14 mouse cellular contexts compared by ENCODE assay signal in genomic region chr13:99549584-99549983, GRCm38 (mm10). TPM values are rescaled to one million over a fixed set of nuclear protein-coding genes. Genes with fewer than 3 reads are reported as not detected.
A peak's percentile ranks its signal among the peaks of the same experiment; 100 is the strongest.
DNase-seq lines count a peak whose midpoint lies in the region; ATAC-seq and TF ChIP-seq lines count a peak whose summit lies in the region.
"Had no signal": no experiment of that assay in that cellular context is flagged by ENCODE, and none has a peak within 500 bp of the region (broad histone marks: within the 10 kb centered on the region; RNA-seq: fewer than 3 reads in every experiment).

No protein-coding gene starts in this region.

- no peaks in the 10 kb centered on the region for H3K27me3 ChIP-seq in forebrain, embryonic 16.5 days (replicated peaks; ENCODE audit: control insufficient read depth, insufficient read depth, low read length)
- no peaks in the 10 kb centered on the region for H3K27me3 ChIP-seq in midbrain, embryonic 12.5 days
- H3K27me3 ChIP-seq: embryonic facial prominence, embryonic 13.5 days; heart, embryonic 13.5 days; intestine, embryonic 15.5 days; limb, embryonic 12.5 days; stomach, embryonic 15.5 days had no signal

- DNase-seq in layer of hippocampus, adult 2 months (ENCODE audit: low spot score in 2 of 2) = no peak
- DNase-seq in layer of hippocampus, postnatal 14 days (ENCODE audit: low spot score in 2 of 2) = no peak
- DNase-seq in retina, postnatal 1 day = peak; percentile 79
- DNase-seq in gastrocnemius, postnatal 14 days = no peak
- DNase-seq in urinary bladder, postnatal 4 days (ENCODE audit: low spot score in 2 of 2) = no peak
- DNase-seq in urinary bladder, postnatal 10 days (ENCODE audit: low spot score) = no peak
- DNase-seq: lung, adult 2 months had no signal

- H3K4me3 ChIP-seq in layer of hippocampus, adult 2 months = no peak overlapping the region
- no peak overlapping the region for H3K4me3 ChIP-seq in forebrain, embryonic 16.5 days (replicated peaks; ENCODE audit: low read length)
- H3K4me3 ChIP-seq in midbrain, embryonic 12.5 days = no peak overlapping the region
- H3K4me3 ChIP-seq: embryonic facial prominence, embryonic 13.5 days; heart, embryonic 13.5 days; intestine, embryonic 15.5 days; limb, embryonic 12.5 days; stomach, embryonic 15.5 days had no signal

- TF ChIP-seq CTCF in layer of hippocampus, adult 2 months (conservative IDR thresholded peaks at IDR 0.05) = no peak

- WGBS in forebrain, embryonic 16.5 days = 23% methylated on average over 9 of the region's 9 CpGs
- 20% methylated on average over 9 of the region's 9 CpGs for WGBS in midbrain, embryonic 12.5 days

- H3K9ac ChIP-seq in forebrain, embryonic 16.5 days (replicated peaks; ENCODE audit: low read depth, low read length) = no peak overlapping the region
- no peak overlapping the region for H3K9ac ChIP-seq in midbrain, embryonic 12.5 days (replicated peaks)
- H3K9ac ChIP-seq: embryonic facial prominence, embryonic 13.5 days; heart, embryonic 13.5 days; intestine, embryonic 15.5 days; limb, embryonic 12.5 days; stomach, embryonic 15.5 days had no signal

- peaks cover 18% of the 10 kb centered on the region for H3K4me1 ChIP-seq in forebrain, embryonic 16.5 days (replicated peaks; ENCODE audit: control insufficient read depth, insufficient read depth, low read length)
- peaks cover 31% of the 10 kb centered on the region for H3K4me1 ChIP-seq in midbrain, embryonic 12.5 days

- H3K9me3 ChIP-seq in forebrain, embryonic 16.5 days (ENCODE audit: control insufficient read depth, low read length) = no peaks in the 10 kb centered on the region
- H3K9me3 ChIP-seq in midbrain, embryonic 12.5 days = no peaks in the 10 kb centered on the region
- H3K9me3 ChIP-seq: embryonic facial prominence, embryonic 13.5 days; heart, embryonic 13.5 days; intestine, embryonic 15.5 days; limb, embryonic 12.5 days; stomach, embryonic 15.5 days had no signal

- H3K36me3 ChIP-seq in forebrain, embryonic 16.5 days (ENCODE audit: control insufficient read depth, insufficient read depth) = no peaks in the 10 kb centered on the region
- H3K36me3 ChIP-seq in midbrain, embryonic 12.5 days = no peaks in the 10 kb centered on the region
- H3K36me3 ChIP-seq: embryonic facial prominence, embryonic 13.5 days; heart, embryonic 13.5 days; intestine, embryonic 15.5 days; limb, embryonic 12.5 days; stomach, embryonic 15.5 days had no signal

- peak overlapping the region; percentile 73 for H3K27ac ChIP-seq in layer of hippocampus, adult 2 months
- no peak overlapping the region for H3K27ac ChIP-seq in forebrain, embryonic 16.5 days (ENCODE audit: low read length)
- peak overlapping the region; percentile 71 for H3K27ac ChIP-seq in midbrain, embryonic 12.5 days (replicated peaks)
- H3K27ac ChIP-seq: embryonic facial prominence, embryonic 13.5 days; heart, embryonic 13.5 days; intestine, embryonic 15.5 days; limb, embryonic 12.5 days; stomach, embryonic 15.5 days had no signal

- H3K4me2 ChIP-seq in forebrain, embryonic 16.5 days (ENCODE audit: low read length) = no peak overlapping the region
- H3K4me2 ChIP-seq in midbrain, embryonic 12.5 days (replicated peaks) = 0 out of 2 replicates have a peak overlapping the region, but pooled peaks have one; percentile 1
- H3K4me2 ChIP-seq: embryonic facial prominence, embryonic 13.5 days; heart, embryonic 13.5 days; intestine, embryonic 15.5 days; limb, embryonic 12.5 days; stomach, embryonic 15.5 days had no signal

- ATAC-seq in forebrain, embryonic 16.5 days = peak; percentile 49; the same call in 1 of the 2 replicates
- ATAC-seq in midbrain, embryonic 12.5 days (ENCODE audit: low FRiP score, low read depth) = peak; percentile 78
- ATAC-seq: intestine, embryonic 15.5 days had no signal

- intact Hi-C loops in gastrocnemius, postnatal 14 days (cut with DNase I; ENCODE audit: low total_unique reads) = no loop called here

RNA-seq across cellular contexts. Expression of gene Map1b, which starts 33.2 kb away (rescaled TPM):
- total RNA-seq in layer of hippocampus, adult 2 months (2021) = 100 to 1,000 TPM; 709 to 737 TPM
- 100 to 1,000 TPM; 795 to 818 TPM for total RNA-seq in layer of hippocampus, postnatal 14 days (2021)
- polyA plus RNA-seq in forebrain, embryonic 16.5 days (2015; fragmentation: Nextera tagmentation; extraction: Ambion mirVana) = 1,972 and 2,055 TPM in 2 replicates
- polyA plus RNA-seq in midbrain, embryonic 12.5 days (2016; fragmentation: Nextera tagmentation; extraction: Ambion mirVana) = 1,345 and 1,353 TPM in 2 replicates
- 10 to 100 TPM; 17.3 to 23.4 TPM for total RNA-seq in gastrocnemius, postnatal 14 days (2021)

Comparison
In these comparisons a context has a peak if more than half of its experiments do, and no peak if none do; other contexts are left out.
1. RNA of gene Map1b, which starts 33.2 kb away (total RNA-seq): 795 to 818 TPM in layer of hippocampus, postnatal 14 days and 709 to 737 TPM in layer of hippocampus, adult 2 months; 17.3 to 23.4 TPM in gastrocnemius, postnatal 14 days; every median in the first group is over 10 times any median in the second.